Mouse (Mus musculus) E14TG2a.4 (cell line): Measurements from ENCODE around the gene Gm10778.

Experiments used
- CTCF ChIP-seq: conservative IDR thresholded peaks from 2 replicates; pipeline ENCODE4 v1.5.1; 2014; ENCODE audit warnings: low read length
- NANOG ChIP-seq: IDR thresholded peaks from 2 replicates; pipeline ENCODE4 v1.6.1; 2014; ENCODE audit warnings: borderline replicate concordance, low read length, mixed read lengths
- POU5F1 ChIP-seq: IDR thresholded peaks from 2 replicates; pipeline ENCODE4 v1.6.1; 2014; ENCODE audit warnings: low read length, borderline replicate concordance

DNA sequence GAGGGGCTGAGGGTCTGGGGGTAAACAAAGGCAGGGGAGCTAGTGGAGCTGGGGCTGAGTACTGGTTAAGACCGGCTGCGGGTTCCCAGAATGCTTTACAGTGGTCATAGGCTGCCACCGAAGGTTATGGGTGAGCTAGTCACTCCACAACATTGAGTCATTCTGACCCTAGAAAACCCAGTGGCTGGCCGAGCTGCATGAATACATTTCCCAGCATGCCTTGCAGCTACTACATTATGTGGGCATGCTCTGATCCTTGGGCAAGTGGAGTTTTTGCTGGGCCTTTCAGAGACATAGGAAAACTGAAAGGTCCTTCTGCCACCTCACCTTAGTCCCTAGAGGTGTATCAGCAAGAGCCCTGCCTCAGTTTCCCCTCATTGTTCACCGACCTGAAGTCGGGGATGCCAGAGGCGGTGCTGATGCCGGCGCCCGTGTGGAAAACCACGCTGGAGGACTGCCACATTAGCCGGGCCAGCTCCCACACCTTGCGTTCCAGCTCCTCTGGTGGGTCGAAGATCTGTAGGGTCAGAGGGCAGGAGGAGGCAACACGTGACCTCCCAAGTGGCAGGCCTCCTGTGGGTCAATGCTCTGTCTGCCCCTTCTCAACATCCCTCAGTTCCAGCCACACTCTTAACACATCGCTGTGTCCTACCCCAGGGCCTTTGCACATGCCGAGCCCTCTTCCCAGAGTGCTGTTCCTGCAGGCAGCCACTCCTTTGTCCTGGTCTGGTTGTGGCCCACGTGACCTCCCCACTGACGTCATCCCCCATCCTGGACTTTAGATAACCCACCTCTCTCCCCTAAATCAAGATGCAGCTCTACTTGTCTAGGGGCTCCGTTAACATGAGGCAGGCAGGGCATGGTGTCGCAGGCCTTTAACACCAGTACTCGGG, 22.5 kb upstream of the Gm10778 start:
- TF ChIP-seq CTCF = no peak
- TF ChIP-seq NANOG = no peak
- TF ChIP-seq POU5F1 = no peak
